Mouse (Mus musculus) MEL (cell line): ENCODE measurements around the gene Gm17018. TPM values are rescaled to one million over a fixed set of nuclear protein-coding genes. Genes with fewer than 3 reads are reported as not detected.

Experiments
- DNase-seq: peaks from one replicate; pipeline ENCODE4 v3.0.0; 2011; ENCODE audit warnings: low read depth, low spot score
- H3K27ac ChIP-seq: 2 replicates; pipeline ENCODE4 v1.5.1; 2012; ENCODE audit warnings: low read depth, mild to moderate bottlenecking, control low read depth, low read length, moderate library complexity; ENCODE audit not compliant: control insufficient read depth
- H3K27me3 ChIP-seq, 2 experiments: fragments of 150-350 bp in 1 of 2; sonication (generic) in 1 of 2; 2 replicates each; pipeline ENCODE4 v1.6.1; 2012; ENCODE audit warnings: low read length in 2 of 2, mild to moderate bottlenecking in 2 of 2, improper control_type of control experiment in 1 of 2, moderate library complexity in 1 of 2; ENCODE audit not compliant: insufficient read depth in 2 of 2, control insufficient read depth in 1 of 2
- H3K36me3 ChIP-seq, 2 experiments: 2 replicates each; pipeline ENCODE4 v1.6.1; 2012 to 2014; ENCODE audit warnings: low read length in 2 of 2, improper control_type of control experiment in 1 of 2, inconsistent platforms in 1 of 2, mild to moderate bottlenecking in 1 of 2; ENCODE audit not compliant: insufficient read depth in 2 of 2, control insufficient read depth in 1 of 2
- H3K4me1 ChIP-seq, 2 experiments: fragments of 150-350 bp in 1 of 2; sonication (generic) in 1 of 2; 2 replicates each; pipeline ENCODE4 v1.6.1; 2012; ENCODE audit warnings: low read length in 2 of 2, improper control_type of control experiment in 1 of 2, mild to moderate bottlenecking in 1 of 2; ENCODE audit not compliant: insufficient read depth in 2 of 2, control insufficient read depth in 1 of 2
- H3K4me3 ChIP-seq, 2 experiments: fragments of 150-350 bp in 1 of 2; sonication (generic) in 1 of 2; 2 replicates each; pipeline ENCODE4 v1.5.1; 2012; ENCODE audit warnings: low read depth in 2 of 2, low read length in 2 of 2, mild to moderate bottlenecking in 2 of 2, moderate library complexity in 2 of 2, control low read depth in 1 of 2, improper control_type of control experiment in 1 of 2; ENCODE audit not compliant: control insufficient read depth in 1 of 2, insufficient read depth in 1 of 2
- H3K79me2 ChIP-seq: 2 replicates; pipeline ENCODE4 v1.6.1; 2012; ENCODE audit warnings: mild to moderate bottlenecking, low read length, moderate library complexity; ENCODE audit not compliant: control insufficient read depth, poor library complexity, insufficient read depth
- H3K9ac ChIP-seq: 2 replicates; pipeline ENCODE4 v1.6.1; 2012; ENCODE audit warnings: low read depth, mild to moderate bottlenecking, control low read depth, low read length, moderate library complexity; ENCODE audit not compliant: control insufficient read depth, poor library complexity, severe bottlenecking
- H3K9me3 ChIP-seq: fragments of 150-350 bp; sonication (generic); replicated peaks from 2 replicates; pipeline ENCODE4 v1.6.1; 2012; ENCODE audit warnings: mild to moderate bottlenecking, low read length, improper control_type of control experiment, moderate library complexity; ENCODE audit not compliant: insufficient read depth
- BHLHE40 ChIP-seq: IDR thresholded peaks from 2 replicates; pipeline ENCODE4 v1.6.1; 2012; ENCODE audit warnings: low read depth, mild to moderate bottlenecking, inconsistent platforms, low read length, improper control_type of control experiment, borderline replicate concordance
- CHD2 ChIP-seq: IDR thresholded peaks from 2 replicates; pipeline ENCODE4 v1.6.1; 2011; ENCODE audit warnings: low read length, improper control_type of control experiment
- ELF1 ChIP-seq: IDR thresholded peaks from 2 replicates; pipeline ENCODE4 v1.6.1; 2014; ENCODE audit warnings: low read depth, mild to moderate bottlenecking, inconsistent platforms, low read length, improper control_type of control experiment, moderate library complexity
- EP300 ChIP-seq, 2 experiments: IDR thresholded peaks; 2 replicates each; pipeline ENCODE4 v1.6.1; 2011; ENCODE audit warnings: improper control_type of control experiment in 2 of 2, low read length in 2 of 2, low read depth in 1 of 2, mild to moderate bottlenecking in 1 of 2
- ETS1 ChIP-seq: IDR thresholded peaks from 2 replicates; pipeline ENCODE4 v1.6.1; 2012; ENCODE audit warnings: low read depth, mild to moderate bottlenecking, inconsistent platforms, low read length, improper control_type of control experiment, moderate library complexity
- GATA1 ChIP-seq: IDR thresholded peaks from 2 replicates; pipeline ENCODE4 v1.6.1; 2011; ENCODE audit warnings: low read depth, low read length, improper control_type of control experiment
- HCFC1 ChIP-seq: IDR thresholded peaks from 2 replicates; pipeline ENCODE4 v1.6.1; 2012; ENCODE audit warnings: low read depth, mild to moderate bottlenecking, inconsistent platforms, low read length, improper control_type of control experiment, moderate library complexity
- KAT2A ChIP-seq: conservative IDR thresholded peaks from 2 replicates; pipeline ENCODE4 v1.6.1; 2012; ENCODE audit warnings: low read depth, low read length, improper control_type of control experiment, inconsistent platforms
- MAZ ChIP-seq: IDR thresholded peaks from 2 replicates; pipeline ENCODE4 v1.6.1; 2012; ENCODE audit warnings: low read depth, mild to moderate bottlenecking, inconsistent platforms, low read length, improper control_type of control experiment
- MEF2A ChIP-seq: IDR thresholded peaks from 2 replicates; pipeline ENCODE4 v1.6.1; 2014; ENCODE audit warnings: low read depth, mild to moderate bottlenecking, inconsistent platforms, low read length, improper control_type of control experiment; ENCODE audit not compliant: poor library complexity, insufficient replicate concordance, severe bottlenecking; ENCODE audit errors: extremely low read depth
- MXI1 ChIP-seq: IDR thresholded peaks from 2 replicates; pipeline ENCODE4 v1.6.1; 2011; ENCODE audit warnings: mild to moderate bottlenecking, low read depth, low read length, improper control_type of control experiment
- POLR2AphosphoS5 ChIP-seq: IDR thresholded peaks from 2 replicates; pipeline ENCODE4 v1.6.1; 2012; ENCODE audit warnings: low read depth, borderline replicate concordance, mild to moderate bottlenecking, inconsistent platforms, low read length, moderate library complexity, mixed read lengths
- SMC3 ChIP-seq: IDR thresholded peaks from 2 replicates; pipeline ENCODE4 v1.6.1; 2011; ENCODE audit warnings: low read depth, low read length, improper control_type of control experiment
- UBTF ChIP-seq: IDR thresholded peaks from 2 replicates; pipeline ENCODE4 v1.6.1; 2012; ENCODE audit warnings: low read depth, mild to moderate bottlenecking, inconsistent platforms, low read length, improper control_type of control experiment, moderate library complexity, borderline replicate concordance; ENCODE audit not compliant: insufficient read depth
- USF2 ChIP-seq, 2 experiments: IDR thresholded peaks; 2 replicates each; pipeline ENCODE4 v1.6.1; 2011 to 2012; ENCODE audit warnings: improper control_type of control experiment in 2 of 2, low read length in 2 of 2, borderline replicate concordance in 1 of 2, inconsistent platforms in 1 of 2, low read depth in 1 of 2, mild to moderate bottlenecking in 1 of 2; ENCODE audit not compliant: insufficient read depth in 1 of 2
- ZC3H11A ChIP-seq: IDR thresholded peaks from 2 replicates; pipeline ENCODE4 v1.6.1; 2012; ENCODE audit warnings: low read depth, mild to moderate bottlenecking, inconsistent platforms, low read length, improper control_type of control experiment
- ZKSCAN1 ChIP-seq: IDR thresholded peaks from 2 replicates; pipeline ENCODE4 v1.6.1; 2012; ENCODE audit warnings: low read depth, mild to moderate bottlenecking, inconsistent platforms, low read length, improper control_type of control experiment, moderate library complexity
- polyA plus RNA-seq, 2 experiments: library from polyadenylated mRNA; stranded (reverse) in 1 of 2; unstranded in 1 of 2; fragments of >175 nt in 1 of 2; fragments of >200 nt in 1 of 2; gene quantifications; 2 replicates each; pipeline versions ENCODE4 v1.2.1 to v1.2.4; 2012; ENCODE audit warnings: low replicate concordance in 2 of 2, low read depth in 1 of 2; ENCODE audit not compliant: insufficient read length in 2 of 2, insufficient read depth in 1 of 2, missing spikeins in 1 of 2
- total RNA-seq: library from RNA; depleted of rRNA; stranded (reverse); fragments of 300-350 nt; gene quantifications from 2 replicates; pipeline ENCODE4 v1.2.3, GENCODE M21; 2012

Gm17018 gene
- total and polyA plus RNA-seq, 3 experiments = 34.9 to 62.6 TPM; not detected in 1

DNA sequence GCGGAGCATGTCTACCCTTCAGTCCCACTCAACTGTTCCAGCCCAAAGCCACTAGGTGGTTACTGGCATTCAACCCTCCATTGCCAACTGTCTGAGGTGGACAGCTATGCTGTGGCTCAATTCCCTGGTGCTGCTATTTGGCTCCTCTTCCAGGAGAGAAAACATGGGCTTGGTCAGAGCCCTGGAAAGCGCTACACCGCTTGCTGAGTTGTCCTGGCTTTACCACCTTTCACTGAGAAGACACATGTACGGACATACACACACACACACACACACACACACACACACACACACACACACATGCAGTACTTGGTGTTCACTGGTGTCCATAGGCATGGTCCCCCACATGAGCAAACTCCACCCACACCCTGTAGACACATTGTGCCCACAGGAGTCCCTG, 46.3 kb downstream of the Gm17018 start:
- Histone ChIP-seq H3K36me3 (peaks cover 0 to 18% of the 10 kb centered on the region in 2 experiments; a peak in 2 of 4 replicates), H3K9ac (no peak overlapping the region), H3K9me3 (no peaks in the 10 kb centered on the region), H3K27me3 (no peaks in the 10 kb centered on the region), H3K27ac (no peak overlapping the region), H3K79me2 (no peaks in the 10 kb centered on the region), H3K4me3 (no peak overlapping the region), H3K4me1 (peaks cover 15 to 19% of the 10 kb centered on the region in 2 experiments)
- DNase-seq = no peak
- TF ChIP-seq ZKSCAN1 = no peak

DNA sequence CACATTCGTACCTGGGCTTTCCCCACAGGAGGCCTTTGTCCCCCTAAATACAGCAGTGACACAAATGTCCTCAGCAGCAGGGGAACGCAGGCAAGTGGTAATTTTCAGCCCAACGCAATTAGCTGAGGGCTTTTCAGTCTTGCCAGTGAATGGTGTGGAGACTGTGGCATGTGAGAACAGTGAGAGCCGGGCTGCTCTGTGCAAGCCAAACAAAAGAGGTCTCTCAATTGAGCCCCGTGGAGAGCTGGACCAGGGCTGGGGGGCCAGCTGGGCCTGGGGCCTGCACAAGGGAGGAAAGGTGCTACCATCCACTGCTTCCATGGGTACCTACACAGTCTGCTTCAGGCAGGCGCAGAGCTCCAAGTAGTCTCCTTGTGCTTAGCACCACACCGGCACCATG, 47.1 kb downstream of the Gm17018 start:
- DNase-seq = no peak
- H3K9ac ChIP-seq = no peak overlapping the region
- H3K27me3 ChIP-seq = no peaks in the 10 kb centered on the region
- H3K79me2 ChIP-seq = no peaks in the 10 kb centered on the region
- H3K9me3 ChIP-seq = no peaks in the 10 kb centered on the region
- peaks cover 8 to 12% of the 10 kb centered on the region in 2 experiments for H3K4me1 ChIP-seq
- H3K36me3 ChIP-seq = peaks cover 0 to 10% of the 10 kb centered on the region in 2 experiments; a peak in 2 of 4 replicates
- TF ChIP-seq ZC3H11A = no peak
- TF ChIP-seq ZKSCAN1 = no peak
- TF ChIP-seq MAZ = no peak
- TF ChIP-seq KAT2A = no peak
- TF ChIP-seq ELF1 = no peak
- no peak for TF ChIP-seq MXI1
- TF ChIP-seq UBTF = no peak
- TF ChIP-seq HCFC1 = no peak
- no peak for TF ChIP-seq BHLHE40
- TF ChIP-seq GATA1 = no peak
- TF ChIP-seq CHD2 = no peak
- TF ChIP-seq POLR2AphosphoS5 = no peak
- no peak for TF ChIP-seq MEF2A
- no peak for TF ChIP-seq ETS1
- H3K4me3 ChIP-seq = no peak overlapping the region
- no peak overlapping the region for H3K27ac ChIP-seq

DNA sequence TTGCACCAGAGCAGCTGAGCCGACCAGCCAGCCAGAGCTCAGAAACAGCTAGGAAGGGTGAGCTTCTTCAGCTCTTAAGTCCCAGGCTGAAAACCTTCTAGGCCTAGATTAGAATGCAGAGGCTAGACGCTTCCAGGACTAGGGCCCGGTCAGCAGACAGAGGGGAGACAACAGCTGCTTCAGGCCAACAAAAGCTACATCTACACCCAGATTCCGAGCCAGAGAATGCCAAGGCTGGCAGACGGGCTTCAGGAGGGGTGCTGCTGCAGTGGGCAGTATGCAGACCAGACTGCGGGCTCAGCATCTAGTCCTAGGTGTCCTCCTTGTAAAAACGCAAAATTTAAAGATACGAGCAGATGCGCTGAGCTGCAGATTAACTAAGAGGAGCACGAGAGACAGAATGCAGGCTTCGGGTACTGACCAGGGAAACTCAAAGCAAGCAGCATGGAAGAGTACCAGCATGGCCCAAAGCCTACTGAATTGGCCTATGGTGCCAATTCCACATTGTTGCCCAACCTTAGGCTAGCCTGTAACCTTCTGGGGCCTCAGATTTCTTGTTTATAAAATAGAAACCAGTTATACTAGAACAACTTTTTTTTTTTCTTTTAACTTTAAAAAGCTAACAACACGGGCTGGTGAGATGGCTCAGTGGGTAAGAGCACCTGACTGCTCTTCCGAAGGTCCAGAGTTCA, 48.4 kb downstream of the Gm17018 start:
- H3K4me1 ChIP-seq = no peaks in the 10 kb centered on the region
- H3K9me3 ChIP-seq = no peaks in the 10 kb centered on the region
- no peak for DNase-seq
- no peaks in the 10 kb centered on the region for H3K27me3 ChIP-seq
- H3K36me3 ChIP-seq = no peaks in the 10 kb centered on the region
- H3K4me3 ChIP-seq = no peak overlapping the region
- H3K9ac ChIP-seq = no peak overlapping the region
- TF ChIP-seq ETS1 = no peak
- TF ChIP-seq KAT2A = no peak
- TF ChIP-seq USF2 (IDR thresholded peaks at IDR 0.05; ENCODE audit: borderline replicate concordance in 1 of 2, insufficient read depth in 1 of 2, low read depth in 1 of 2, low read length in 2 of 2) = no peak
- no peak for TF ChIP-seq EP300 (IDR thresholded peaks at IDR 0.05; ENCODE audit: low read depth in 1 of 2, low read length in 2 of 2)
- TF ChIP-seq SMC3 = no peak
- H3K79me2 ChIP-seq = no peaks in the 10 kb centered on the region
- no peak overlapping the region for H3K27ac ChIP-seq
